Mouse (Mus musculus): ENCODE measurements around the gene Sec31a. TPM values are rescaled to one million over a fixed set of nuclear protein-coding genes. Genes with fewer than 3 reads are reported as not detected.
"Not testable (repeated sequence)": the region's sequence is repeated elsewhere in the genome, so short reads cannot be mapped to it uniquely, and the experiment has no call there.

Sec31a gene
- polyA plus RNA-seq, 1 experiment from 2014 or later: 92.2 TPM

DNA sequence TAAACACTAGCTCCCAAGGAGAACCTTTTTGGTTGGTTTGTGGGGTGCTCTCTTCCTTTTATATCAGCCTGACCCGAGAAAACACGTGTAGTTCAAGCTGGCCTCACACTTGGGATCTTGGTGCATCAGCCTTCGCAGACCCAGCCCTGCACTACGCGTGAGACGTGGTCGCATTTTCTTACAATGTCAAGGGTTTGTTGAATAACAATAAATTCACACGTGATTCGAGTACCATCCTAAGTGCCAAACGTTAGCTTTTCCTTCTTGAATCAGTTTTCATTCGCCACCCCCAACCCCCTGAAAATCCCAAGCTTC lies 14.0 kb upstream of the Sec31a start:
- no peak overlapping the region; the same call in 1 of the 2 replicates for H3K27ac ChIP-seq (ENCODE audit: low read depth, low read length)
- ATAC-seq (ENCODE audit: low FRiP score) (peak; percentile 9; the same call in 1 of the 2 replicates), DNase-seq (ENCODE audit: low spot score, missing footprints) (no peak)
- H3K36me3 ChIP-seq (ENCODE audit: control insufficient read depth, insufficient read depth, low read length): peaks cover 16% of the 10 kb centered on the region
- no peaks in the 10 kb centered on the region for H3K27me3 ChIP-seq (ENCODE audit: control insufficient read depth, insufficient read depth, low read length)
- H3K4me1 ChIP-seq (ENCODE audit: control insufficient read depth, insufficient read depth, low read length): peaks cover 24% of the 10 kb centered on the region
- peak overlapping the region; percentile 80 for H3K9ac ChIP-seq (ENCODE audit: low read length)
- no peaks in the 10 kb centered on the region for H3K9me3 ChIP-seq (ENCODE audit: control insufficient read depth, low read length)
- WGBS: 6% methylated on average over 11 of the region's 11 CpGs
- peak overlapping the region; percentile 96 for H3K4me2 ChIP-seq
- peak overlapping the region; percentile 76 for H3K4me3 ChIP-seq (ENCODE audit: low read depth, low read length)

DNA sequence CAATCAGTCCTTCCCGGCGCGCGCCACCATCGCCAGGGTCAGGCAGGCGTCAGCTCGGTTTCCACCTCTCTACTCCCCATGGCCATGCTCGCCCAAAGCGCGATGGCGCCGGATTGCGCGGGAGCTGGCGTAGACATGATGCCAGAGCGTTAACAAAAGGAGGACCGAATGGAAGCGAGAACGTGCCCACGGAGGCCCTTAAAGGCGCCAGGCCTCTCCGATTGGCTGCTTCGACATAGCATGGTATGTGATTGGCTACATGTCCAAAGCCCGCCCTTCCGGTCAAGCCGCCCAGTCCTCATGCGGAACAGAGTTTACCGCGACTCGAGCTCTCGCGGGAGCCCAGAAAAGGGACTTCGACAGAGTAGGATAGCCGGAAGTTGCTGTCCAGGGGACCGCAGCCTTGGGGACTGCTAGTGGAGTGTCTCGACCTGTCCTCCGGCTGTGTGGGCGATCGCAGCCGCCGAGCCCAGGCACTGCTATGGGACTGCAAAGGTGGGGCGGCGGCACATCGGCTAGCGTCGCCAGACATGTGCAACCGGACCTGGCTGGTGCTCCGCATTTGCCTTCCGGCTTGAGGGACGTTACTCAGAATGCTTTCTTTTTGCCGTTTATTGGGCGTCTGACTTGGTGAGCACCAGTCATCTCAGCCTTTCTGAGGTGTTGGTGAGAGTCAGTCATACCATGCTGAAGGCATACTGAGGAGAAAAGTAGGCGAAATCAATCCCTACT lies 13.5 kb upstream of the Sec31a start:
- no peaks in the 10 kb centered on the region for H3K9me3 ChIP-seq (ENCODE audit: control insufficient read depth, low read length)
- H3K27me3 ChIP-seq (ENCODE audit: control insufficient read depth, insufficient read depth, low read length): no peaks in the 10 kb centered on the region
- DNase-seq (ENCODE audit: low spot score, missing footprints) (peak; percentile 99), ATAC-seq (ENCODE audit: low FRiP score) (peak; percentile 100)
- peak overlapping the region; percentile 76 for H3K4me3 ChIP-seq (ENCODE audit: low read depth, low read length)
- under 1% methylated on average over 53 of the region's 53 CpGs for WGBS
- peaks cover 28% of the 10 kb centered on the region for H3K4me1 ChIP-seq (ENCODE audit: control insufficient read depth, insufficient read depth, low read length)
- H3K27ac ChIP-seq (ENCODE audit: low read depth, low read length): peak overlapping the region; percentile 61
- H3K9ac ChIP-seq (ENCODE audit: low read length): peak overlapping the region; percentile 95
- peak overlapping the region; percentile 96 for H3K4me2 ChIP-seq
- peaks cover 18% of the 10 kb centered on the region for H3K36me3 ChIP-seq (ENCODE audit: control insufficient read depth, insufficient read depth, low read length)

DNA sequence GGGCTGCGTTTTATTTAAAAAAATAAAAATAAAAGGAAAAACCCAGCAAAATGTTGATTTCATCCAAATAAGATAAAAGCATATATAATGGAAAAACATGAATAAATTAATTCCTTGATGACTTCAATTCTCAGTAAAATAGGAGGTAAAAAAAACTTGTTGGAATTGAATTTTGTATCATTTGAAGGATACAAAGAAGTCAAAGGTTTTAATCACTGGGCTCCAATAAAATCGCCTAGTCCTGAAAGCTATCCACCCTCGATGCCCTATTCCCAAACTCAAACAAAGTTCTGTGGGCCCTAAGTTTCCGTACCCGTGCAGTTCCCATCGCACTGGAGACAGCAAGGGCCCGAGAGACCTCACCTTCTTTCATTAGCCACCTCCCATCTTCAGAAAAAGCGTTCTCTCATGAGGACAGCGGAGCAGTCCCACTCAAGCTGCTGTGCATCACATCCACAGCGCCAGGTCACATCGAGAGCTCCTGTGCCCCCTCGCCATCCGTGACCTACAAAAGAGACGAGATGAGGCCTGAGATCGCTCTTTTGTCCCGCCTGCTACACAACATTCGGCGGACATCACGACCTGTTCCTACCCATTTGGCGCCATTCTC lies 12.8 kb upstream of the Sec31a start:
- no peak for DNase-seq (ENCODE audit: low spot score, missing footprints)
- peak overlapping the region; percentile 76 for H3K4me3 ChIP-seq (ENCODE audit: low read depth, low read length)
- WGBS: under 1% methylated on average over 20 of the region's 20 CpGs
- H3K9me3 ChIP-seq (ENCODE audit: control insufficient read depth, low read length): no peaks in the 10 kb centered on the region
- peak; percentile 41; the same call in 1 of the 2 replicates for ATAC-seq (ENCODE audit: low FRiP score)
- peak overlapping the region; percentile 96 for H3K4me2 ChIP-seq
- peaks cover 34% of the 10 kb centered on the region for H3K4me1 ChIP-seq (ENCODE audit: control insufficient read depth, insufficient read depth, low read length)
- peak overlapping the region; percentile 61 for H3K27ac ChIP-seq (ENCODE audit: low read depth, low read length)
- H3K36me3 ChIP-seq (ENCODE audit: control insufficient read depth, insufficient read depth, low read length): peaks cover 18% of the 10 kb centered on the region
- peak overlapping the region; percentile 95 for H3K9ac ChIP-seq (ENCODE audit: low read length)
- H3K27me3 ChIP-seq (ENCODE audit: control insufficient read depth, insufficient read depth, low read length): no peaks in the 10 kb centered on the region

DNA sequence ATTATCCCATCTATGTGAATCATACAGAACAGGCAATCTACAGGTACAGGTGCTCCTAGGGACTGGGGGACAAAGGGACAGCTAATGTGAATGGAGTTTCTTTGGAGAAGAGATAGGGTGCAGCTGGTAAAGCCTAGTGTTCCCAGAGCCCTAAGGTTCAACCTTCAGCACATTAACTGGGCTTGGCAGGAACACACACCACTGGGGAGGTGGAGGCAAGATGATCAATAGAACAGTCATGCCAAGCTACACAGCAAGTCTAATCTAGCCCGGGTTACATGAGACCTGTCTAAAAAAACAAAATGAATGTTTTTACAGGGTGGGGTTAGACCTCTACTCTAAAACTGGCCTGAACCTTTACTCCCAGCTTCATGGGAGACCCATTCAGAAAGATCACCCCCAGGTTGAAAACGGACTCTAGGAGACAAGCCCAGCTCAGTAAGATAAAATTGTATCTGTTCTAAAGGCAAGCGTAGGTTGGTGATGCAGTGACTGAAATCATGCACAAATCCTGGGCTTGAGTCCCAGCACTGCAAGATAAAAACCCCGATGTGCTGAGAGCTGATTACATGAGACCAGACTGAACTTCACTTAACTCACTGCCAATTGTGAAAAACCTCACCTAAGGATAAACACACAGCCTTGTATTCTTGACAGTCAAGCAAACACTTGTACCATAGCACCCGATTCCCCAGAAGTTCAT lies 12.1 kb upstream of the Sec31a start:
- WGBS: 21% methylated on average over 5 of the region's 5 CpGs
- Histone ChIP-seq H3K4me1 (ENCODE audit: control insufficient read depth, insufficient read depth, low read length) (peaks cover 34% of the 10 kb centered on the region), H3K9ac (ENCODE audit: low read length) (peak overlapping the region; percentile 95), H3K9me3 (ENCODE audit: control insufficient read depth, low read length) (no peaks in the 10 kb centered on the region), H3K27ac (ENCODE audit: low read depth, low read length) (no peak overlapping the region), H3K4me2 (peak overlapping the region; percentile 96), H3K27me3 (ENCODE audit: control insufficient read depth, insufficient read depth, low read length) (no peaks in the 10 kb centered on the region), H3K36me3 (ENCODE audit: control insufficient read depth, insufficient read depth, low read length) (peaks cover 20% of the 10 kb centered on the region), H3K4me3 (ENCODE audit: low read depth, low read length) (peak overlapping the region; percentile 76)
- DNase-seq (ENCODE audit: low spot score, missing footprints) (peak; percentile 88), ATAC-seq (ENCODE audit: low FRiP score) (no peak)

DNA sequence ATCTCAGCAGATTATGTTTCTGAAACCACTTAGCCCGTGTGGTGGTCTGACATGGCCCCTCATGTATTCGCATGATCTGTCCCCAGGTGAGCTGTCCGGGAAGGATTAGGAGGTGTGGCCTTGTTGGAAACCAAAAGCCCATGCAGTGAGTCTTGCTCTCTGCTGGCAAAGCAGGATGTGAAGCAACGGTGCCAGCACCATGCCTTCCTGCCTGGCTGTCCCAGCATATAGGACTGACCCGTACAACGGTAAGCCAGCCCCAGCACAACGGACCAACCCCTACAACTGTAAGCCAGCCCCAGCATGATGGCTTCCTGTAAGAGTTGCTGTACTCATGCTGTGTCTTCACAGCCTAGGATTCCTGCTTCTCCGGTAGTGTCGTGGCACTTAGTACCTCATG lies 11.2 kb upstream of the Sec31a start:
- Histone ChIP-seq H3K4me1 (ENCODE audit: control insufficient read depth, insufficient read depth, low read length) (peaks cover 34% of the 10 kb centered on the region), H3K9me3 (ENCODE audit: control insufficient read depth, low read length) (no peaks in the 10 kb centered on the region), H3K4me2 (peak overlapping the region; percentile 96), H3K27me3 (ENCODE audit: control insufficient read depth, insufficient read depth, low read length) (no peaks in the 10 kb centered on the region), H3K27ac (ENCODE audit: low read depth, low read length) (no peak overlapping the region), H3K4me3 (ENCODE audit: low read depth, low read length) (peak overlapping the region; percentile 76), H3K9ac (ENCODE audit: low read length) (peak overlapping the region; percentile 95), H3K36me3 (ENCODE audit: control insufficient read depth, insufficient read depth, low read length) (peaks cover 28% of the 10 kb centered on the region)
- WGBS: 67% methylated on average over 9 of the region's 9 CpGs
- ATAC-seq (ENCODE audit: low FRiP score) (no peak), DNase-seq (ENCODE audit: low spot score, missing footprints) (no peak)

DNA sequence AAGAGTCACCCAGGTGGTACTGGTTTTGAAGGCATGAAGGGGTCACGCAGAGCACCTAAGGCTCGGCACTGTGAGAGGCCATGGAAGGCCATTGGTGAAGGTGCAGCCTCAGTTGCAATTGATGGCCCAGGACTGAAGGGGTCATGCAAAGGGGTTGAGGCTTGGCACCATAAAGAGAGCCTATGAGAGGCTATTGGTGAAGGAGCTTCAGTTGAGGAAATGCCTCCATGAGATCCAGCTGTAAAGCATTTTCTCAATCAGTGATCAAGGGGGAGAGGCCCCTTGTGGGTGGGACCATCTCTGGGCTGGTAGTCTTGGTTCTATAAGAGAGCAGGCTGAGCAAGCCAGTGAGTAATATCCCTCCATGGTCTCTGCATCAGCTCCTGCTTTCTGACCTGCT lies 9.8 kb upstream of the Sec31a start:
- 95% methylated on average over 2 of the region's 2 CpGs for WGBS
- H3K4me1 ChIP-seq (ENCODE audit: control insufficient read depth, insufficient read depth, low read length): peaks cover 34% of the 10 kb centered on the region
- H3K36me3 ChIP-seq (ENCODE audit: control insufficient read depth, insufficient read depth, low read length): peaks cover 37% of the 10 kb centered on the region
- H3K4me2 ChIP-seq; H3K27ac ChIP-seq (ENCODE audit: low read depth, low read length); H3K27me3 ChIP-seq (ENCODE audit: control insufficient read depth, insufficient read depth, low read length); ATAC-seq (ENCODE audit: low FRiP score); H3K4me3 ChIP-seq (ENCODE audit: low read depth, low read length); H3K9me3 ChIP-seq (ENCODE audit: control insufficient read depth, low read length); H3K9ac ChIP-seq (ENCODE audit: low read length): not testable (repeated sequence)
- DNase-seq (ENCODE audit: low spot score, missing footprints): peak; percentile 73

DNA sequence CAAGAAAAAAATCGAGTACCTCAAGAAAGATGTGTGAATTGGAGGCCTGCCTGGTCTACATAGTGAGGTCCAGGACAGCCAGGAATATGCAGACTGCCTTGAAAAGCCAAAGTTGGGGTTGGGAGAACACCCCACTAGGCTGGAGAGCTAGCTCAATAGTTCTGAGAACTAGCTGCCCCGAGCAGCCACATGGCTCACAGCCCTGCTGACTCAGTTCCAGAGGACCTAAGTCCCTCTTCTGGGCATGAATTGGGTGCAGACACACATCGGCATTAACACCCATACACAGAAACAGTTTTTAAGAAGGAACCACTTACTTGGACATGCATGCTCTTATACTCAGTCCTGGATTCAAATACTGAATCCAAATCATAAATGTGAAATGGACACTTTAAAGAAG lies 8.2 kb upstream of the Sec31a start:
- ATAC-seq (ENCODE audit: low FRiP score) (no peak), DNase-seq (ENCODE audit: low spot score, missing footprints) (peak; percentile 56)
- no peaks in the 10 kb centered on the region for H3K27me3 ChIP-seq (ENCODE audit: control insufficient read depth, insufficient read depth, low read length)
- H3K36me3 ChIP-seq (ENCODE audit: control insufficient read depth, insufficient read depth, low read length): peaks cover 38% of the 10 kb centered on the region
- no peak overlapping the region for H3K4me2 ChIP-seq
- no peaks in the 10 kb centered on the region for H3K9me3 ChIP-seq (ENCODE audit: control insufficient read depth, low read length)
- H3K27ac ChIP-seq (ENCODE audit: low read depth, low read length): no peak overlapping the region
- WGBS: 90% methylated on average over 3 of the region's 3 CpGs
- H3K9ac ChIP-seq (ENCODE audit: low read length): no peak overlapping the region; the same call in 1 of the 2 replicates
- peaks cover 30% of the 10 kb centered on the region for H3K4me1 ChIP-seq (ENCODE audit: control insufficient read depth, insufficient read depth, low read length)
- no peak overlapping the region for H3K4me3 ChIP-seq (ENCODE audit: low read depth, low read length)

DNA sequence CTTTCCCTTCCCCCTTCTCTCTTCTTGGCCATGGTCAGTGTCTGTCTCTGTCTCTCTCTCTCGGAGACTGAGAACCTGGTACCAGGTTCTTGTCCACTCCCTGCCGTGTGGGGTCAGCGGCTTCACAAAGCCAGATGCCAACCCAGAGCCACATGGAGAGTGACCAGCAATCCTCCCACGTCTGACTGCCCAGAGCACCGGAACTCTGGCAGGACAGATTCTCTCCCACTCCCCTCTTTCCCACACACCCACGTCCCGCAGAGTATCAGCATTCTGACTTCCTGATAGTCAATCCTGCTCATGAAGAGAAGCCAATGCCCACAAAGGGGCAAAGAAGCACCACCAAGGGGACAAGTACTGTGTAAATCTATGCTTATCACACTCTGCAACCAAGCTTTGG lies 7.6 kb upstream of the Sec31a start:
- Histone ChIP-seq H3K9ac (ENCODE audit: low read length) (no peak overlapping the region), H3K36me3 (ENCODE audit: control insufficient read depth, insufficient read depth, low read length) (peaks cover 41% of the 10 kb centered on the region), H3K4me1 (ENCODE audit: control insufficient read depth, insufficient read depth, low read length) (peaks cover 30% of the 10 kb centered on the region), H3K4me3 (ENCODE audit: low read depth, low read length) (no peak overlapping the region), H3K27ac (ENCODE audit: low read depth, low read length) (no peak overlapping the region), H3K27me3 (ENCODE audit: control insufficient read depth, insufficient read depth, low read length) (no peaks in the 10 kb centered on the region), H3K9me3 (ENCODE audit: control insufficient read depth, low read length) (no peaks in the 10 kb centered on the region), H3K4me2 (no peak overlapping the region)
- WGBS: 79% methylated on average over 7 of the region's 7 CpGs
- ATAC-seq (ENCODE audit: low FRiP score) (no peak), DNase-seq (ENCODE audit: low spot score, missing footprints) (no peak)

DNA sequence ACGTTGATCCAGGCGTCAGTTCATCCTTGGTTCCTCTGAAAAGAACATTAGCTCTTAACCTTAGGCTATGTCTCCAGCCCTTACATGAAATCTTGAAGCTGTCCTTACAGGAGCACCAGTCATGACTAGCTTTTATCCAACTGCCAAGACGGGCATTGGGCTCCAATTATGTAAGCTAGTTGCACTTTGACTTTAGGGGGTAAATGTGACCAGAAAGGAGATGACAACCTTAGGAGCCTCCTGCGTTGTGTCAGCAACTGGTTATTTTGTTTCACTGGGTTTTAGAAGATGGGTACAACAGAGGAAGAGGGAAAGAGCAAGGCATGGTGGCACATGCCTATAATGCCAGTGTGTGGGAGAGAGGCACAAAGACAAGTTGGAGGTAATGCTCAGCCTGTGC lies 2.8 kb upstream of the Sec31a start:
- Histone ChIP-seq H3K9ac (ENCODE audit: low read length) (no peak overlapping the region), H3K4me1 (ENCODE audit: control insufficient read depth, insufficient read depth, low read length) (peaks cover 9% of the 10 kb centered on the region), H3K9me3 (ENCODE audit: control insufficient read depth, low read length) (no peaks in the 10 kb centered on the region), H3K4me3 (ENCODE audit: low read depth, low read length) (no peak overlapping the region), H3K27me3 (ENCODE audit: control insufficient read depth, insufficient read depth, low read length) (no peaks in the 10 kb centered on the region), H3K27ac (ENCODE audit: low read depth, low read length) (no peak overlapping the region), H3K36me3 (ENCODE audit: control insufficient read depth, insufficient read depth, low read length) (peaks cover 23% of the 10 kb centered on the region), H3K4me2 (no peak overlapping the region)
- no peak for DNase-seq (ENCODE audit: low spot score, missing footprints)
- WGBS: 69% methylated on average over 4 of the region's 4 CpGs
- ATAC-seq (ENCODE audit: low FRiP score): no peak

All from midbrain, embryonic 11.5 days (tissue).